Mouse (Mus musculus) spleen, adult 2 months (tissue): ENCODE results near the gene Ncoa6.

Source experiments
- CTCF ChIP-seq: fragments of 200-500 bp; IDR thresholded peaks from 2 replicates; pipeline ENCODE4 v1.5.1; 2011; ENCODE audit warnings: mild to moderate bottlenecking, inconsistent platforms; ENCODE audit not compliant: insufficient read depth, insufficient read length, insufficient replicate concordance; ENCODE audit errors: extremely low read depth
- POLR2A ChIP-seq: fragments of 200-500 bp; IDR thresholded peaks from 2 replicates; pipeline ENCODE4 v1.6.1; 2011; ENCODE audit warnings: low read depth, low read length, inconsistent platforms

DNA sequence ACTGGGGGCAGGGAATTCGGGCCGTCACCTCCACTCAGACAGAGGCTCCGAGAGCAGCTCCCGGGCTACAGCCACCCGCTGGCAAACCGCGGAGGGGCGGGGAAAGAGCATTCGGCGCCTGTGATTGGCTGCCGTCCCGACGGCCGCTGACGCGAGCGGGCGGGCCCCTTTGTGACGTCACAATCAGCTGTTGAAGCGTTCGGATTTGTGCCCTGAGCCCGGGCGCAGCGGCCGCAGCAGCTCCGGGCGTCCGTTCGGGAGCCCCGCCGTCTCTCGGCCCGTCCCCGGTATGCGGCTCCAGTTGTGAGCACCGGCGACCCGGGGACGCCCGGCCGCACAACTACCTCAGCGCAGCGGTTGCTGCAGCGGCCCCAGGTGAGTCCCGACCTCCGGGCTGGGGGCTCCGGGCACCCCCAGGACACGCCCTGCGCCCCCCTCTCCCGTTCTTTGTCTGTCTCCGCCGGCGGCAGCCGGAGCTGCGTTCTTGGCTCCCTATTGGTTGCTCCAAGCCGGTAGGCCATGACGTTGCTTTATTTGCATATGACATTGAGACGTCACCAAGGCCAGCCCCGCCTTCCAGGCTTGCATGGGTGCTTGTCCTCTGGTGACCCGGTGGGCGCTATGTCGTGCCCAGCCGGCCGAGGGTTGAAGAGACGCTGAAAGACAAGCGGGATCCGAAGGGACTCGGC lies 91.9 kb downstream of the Ncoa6 start:
- no peak for TF ChIP-seq POLR2A
- TF ChIP-seq CTCF, result no peak
